Mouse (Mus musculus) kidney, adult 2 months (tissue): ENCODE measurements around the gene Rad9a. TPM values are rescaled to one million over a fixed set of nuclear protein-coding genes. Genes with fewer than 3 reads are reported as not detected.

Source experiments
- DNase-seq: peaks from one replicate; pipeline ENCODE4 v3.0.0; 2021
- H3K27ac ChIP-seq: fragments of 200-500 bp; 2 replicates; pipeline ENCODE4 v1.5.1; 2012; ENCODE audit warnings: low read depth, low read length, control low read depth, inconsistent platforms; ENCODE audit not compliant: insufficient read depth
- H3K27me3 ChIP-seq: fragments of 200-500 bp; replicated peaks from 2 replicates; pipeline ENCODE4 v1.6.1; 2012; ENCODE audit warnings: mild to moderate bottlenecking, moderate library complexity, low read length, inconsistent platforms; ENCODE audit not compliant: control insufficient read depth, insufficient read depth
- H3K36me3 ChIP-seq: fragments of 200-500 bp; 2 replicates; pipeline ENCODE4 v1.6.1; 2012; ENCODE audit warnings: mild to moderate bottlenecking, moderate library complexity, low read length, inconsistent platforms; ENCODE audit not compliant: control insufficient read depth, insufficient read depth
- H3K4me1 ChIP-seq: fragments of 200-500 bp; 2 replicates; pipeline ENCODE4 v1.6.1; 2011; ENCODE audit warnings: low read length; ENCODE audit not compliant: control insufficient read depth, insufficient read depth
- H3K4me3 ChIP-seq: fragments of 200-500 bp; 2 replicates; pipeline ENCODE4 v1.5.1; 2011; ENCODE audit warnings: mild to moderate bottlenecking, low read depth, low read length, control low read depth; ENCODE audit not compliant: insufficient read depth
- CTCF ChIP-seq: fragments of 200-500 bp; conservative IDR thresholded peaks from 2 replicates; pipeline ENCODE4 v1.5.1; 2011; ENCODE audit warnings: low read depth, mild to moderate bottlenecking, control low read depth, low read length, moderate library complexity, mixed read lengths; ENCODE audit not compliant: insufficient read depth, insufficient read length
- POLR2A ChIP-seq: fragments of 200-500 bp; IDR thresholded peaks from one replicate; pipeline ENCODE4 v1.6.1; 2011; ENCODE audit warnings: low read depth, low read length, control low read depth
- WGBS: fragments of 180-500 bp; shearing (Covaris S2); methylation state at CpG from one replicate; pipeline ENCODE4 v1.1.7; 2018; 5-methylcytosine and 5-hydroxymethylcytosine counted together
- polyA plus RNA-seq: library from polyadenylated mRNA; depleted of rRNA; stranded (reverse); fragments of >200 nt; gene quantifications from 2 replicates; pipeline ENCODE4 v1.2.3, GENCODE M21; 2012; rRNA removed

The Rad9a gene
- polyA plus RNA-seq, 1 experiment: 19.2 TPM

DNA sequence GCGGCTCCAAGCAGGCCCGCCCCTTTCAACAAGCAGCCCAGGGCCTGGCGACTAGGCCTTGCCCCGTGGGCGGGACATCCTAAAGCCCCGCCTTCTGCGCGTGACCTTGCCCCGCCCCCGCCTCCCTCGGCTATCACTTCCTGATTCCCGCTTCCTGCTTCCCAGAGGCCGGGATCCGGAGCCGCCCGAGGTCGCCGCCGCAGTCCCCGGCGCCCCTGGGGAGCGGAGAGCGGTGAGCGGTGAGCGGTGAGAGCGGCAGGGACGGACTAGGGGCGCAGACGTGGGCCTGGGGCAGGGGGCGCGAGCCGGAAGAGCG, 53.0 kb downstream of the Rad9a start, which contains the start of gene Coro1b:
Gene Coro1b (plus strand): TSS at position 129 of the 316 bp plus-strand sequence.
- no peak for TF ChIP-seq CTCF
- TF ChIP-seq POLR2A: peak; percentile 22
- Histone ChIP-seq H3K4me3 (peak within 1 kb of the TSS; percentile 95), H3K27ac (peak within 1 kb of the TSS; percentile 57), H3K4me1 (peaks cover 15% of the 10 kb centered on the region), H3K36me3 (no peaks in the 10 kb centered on the region), H3K27me3 (no peaks in the 10 kb centered on the region)
- DNase-seq: peak; percentile 98
- WGBS: 1% methylated on average over 32 of the region's 33 CpGs

GRCm38 (mm10) chr19:4147782-4148490, 53.5 kb downstream of the Rad9a start:
- H3K36me3 ChIP-seq: no peaks in the 10 kb centered on the region
- H3K27ac ChIP-seq: peak overlapping the region; percentile 57
- 44% methylated on average over 9 of the region's 9 CpGs for WGBS
- TF ChIP-seq POLR2A (no peak), CTCF (no peak)
- DNase-seq: no peak
- H3K4me1 ChIP-seq: peaks cover 15% of the 10 kb centered on the region
- H3K27me3 ChIP-seq: no peaks in the 10 kb centered on the region
- H3K4me3 ChIP-seq: peak overlapping the region; percentile 95; the same call in 1 of the 2 replicates

GRCm38 (mm10) chr19:4147022-4147405, 54.4 kb downstream of the Rad9a start:
- peak; percentile 25 for DNase-seq
- WGBS: 72% methylated on average over 3 of the region's 3 CpGs
- Histone ChIP-seq H3K36me3 (no peaks in the 10 kb centered on the region), H3K27ac (no peak overlapping the region), H3K4me3 (no peak overlapping the region), H3K27me3 (no peaks in the 10 kb centered on the region), H3K4me1 (peaks cover 15% of the 10 kb centered on the region)
- TF ChIP-seq POLR2A (no peak), CTCF (no peak)

- Histone ChIP-seq H3K4me3 (no peak overlapping the region), H3K36me3 (no peaks in the 10 kb centered on the region), H3K27ac (no peak overlapping the region), H3K4me1 (peaks cover 15% of the 10 kb centered on the region), H3K27me3 (no peaks in the 10 kb centered on the region)
- 81% methylated on average over 12 of the region's 12 CpGs for WGBS
- no peak for DNase-seq
- no peak for TF ChIP-seq POLR2A
- no peak for TF ChIP-seq CTCF
Measured at GRCm38 (mm10) chr19:4146366-4147021, 55.0 kb downstream of the Rad9a start.

DNA sequence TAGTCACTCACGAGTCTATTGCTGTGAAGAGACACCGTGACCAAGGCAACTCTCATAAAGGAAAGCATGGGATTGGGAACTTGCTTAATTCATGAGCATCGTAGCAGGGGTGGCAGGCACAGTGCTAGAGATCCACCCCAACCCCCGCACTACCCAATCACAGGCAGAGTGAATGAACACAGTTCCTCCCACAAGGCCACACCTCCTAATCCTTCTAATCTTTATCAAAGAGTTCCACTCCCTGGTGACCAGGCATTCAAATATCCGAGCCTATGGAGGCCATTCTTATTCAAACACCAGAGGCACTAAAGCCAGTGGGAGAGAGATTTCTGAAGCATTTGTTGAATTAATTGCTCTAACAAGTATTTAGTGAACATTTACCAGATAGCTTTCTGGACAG, 55.5 kb downstream of the Rad9a start:
- TF ChIP-seq POLR2A (no peak), CTCF (no peak)
- H3K27ac ChIP-seq: no peak overlapping the region
- no peak for DNase-seq
- H3K27me3 ChIP-seq: no peaks in the 10 kb centered on the region
- H3K36me3 ChIP-seq: no peaks in the 10 kb centered on the region
- peaks cover 15% of the 10 kb centered on the region for H3K4me1 ChIP-seq
- H3K4me3 ChIP-seq: no peak overlapping the region
- 97% methylated on average over 5 of the region's 5 CpGs for WGBS

Other genes starting within 250 kb of the Rad9a start
- gene Aldh3b3, start 243.0 kb downstream of the Rad9a start, polyA plus RNA-seq: 4.7 and 9.2 TPM in 2 replicates
- 2.6 and 3.9 TPM in 2 replicates for gene Aldh3b2, start 229.3 kb downstream of the Rad9a start, polyA plus RNA-seq
- gene Acy3, start 215.1 kb downstream of the Rad9a start, polyA plus RNA-seq: 1,670 and 2,218 TPM in 2 replicates
- 0.31 and 0.75 TPM in 2 replicates for gene Tbx10, start 208.9 kb downstream of the Rad9a start, polyA plus RNA-seq
- 19.9 and 20.9 TPM in 2 replicates for gene Nudt8, start 201.1 kb downstream of the Rad9a start, polyA plus RNA-seq
- gene Gm49405, start 201.0 kb downstream of the Rad9a start, polyA plus RNA-seq: 1.2 and 1.7 TPM in 2 replicates
- gene Doc2g, start 198.3 kb downstream of the Rad9a start, polyA plus RNA-seq: 5.1 and 5.5 TPM in 2 replicates
- 471 and 532 TPM in 2 replicates for gene Ndufv1, start 188.9 kb downstream of the Rad9a start, polyA plus RNA-seq
- gene Gstp1, start 163.7 kb downstream of the Rad9a start, polyA plus RNA-seq: 686 and 745 TPM in 2 replicates
- 11.5 and 36.0 TPM in 2 replicates for gene Gstp2, start 155.6 kb downstream of the Rad9a start, polyA plus RNA-seq
- gene Gstp3, start 142.1 kb downstream of the Rad9a start, polyA plus RNA-seq: 0.72 and 2.3 TPM in 2 replicates
- gene Cabp2, start 120.1 kb downstream of the Rad9a start, polyA plus RNA-seq: 0.66 and 0.92 TPM in 2 replicates
- gene Cdk2ap2, start 104.5 kb downstream of the Rad9a start, polyA plus RNA-seq: 134 and 138 TPM in 2 replicates
- gene Pitpnm1, start 101.7 kb downstream of the Rad9a start, polyA plus RNA-seq: 41.6 and 46.3 TPM in 2 replicates
- gene Aip, start 75.8 kb downstream of the Rad9a start, polyA plus RNA-seq: 80.5 and 96.2 TPM in 2 replicates
- 0.03 and 0.05 TPM in 2 replicates for gene Gpr152, start 61.9 kb downstream of the Rad9a start, polyA plus RNA-seq
- gene Cabp4, start 57.6 kb downstream of the Rad9a start, polyA plus RNA-seq: 0.12 and 0.20 TPM in 2 replicates
- gene Coro1b, start 53.0 kb downstream of the Rad9a start, polyA plus RNA-seq: 176 and 181 TPM in 2 replicates
- gene Ptprcap, start 48.1 kb downstream of the Rad9a start, polyA plus RNA-seq: 4.7 and 20.0 TPM in 2 replicates
- 41.0 and 41.8 TPM in 2 replicates for gene Rps6kb2, start 38.3 kb downstream of the Rad9a start, polyA plus RNA-seq
- 3.8 and 4.0 TPM in 2 replicates for gene Carns1, start 26.2 kb downstream of the Rad9a start, polyA plus RNA-seq
- 2.3 and 9.1 TPM in 2 replicates for gene Tbc1d10c, start 10.4 kb downstream of the Rad9a start, polyA plus RNA-seq
- gene Ppp1ca, start 9.6 kb downstream of the Rad9a start, polyA plus RNA-seq: 484 and 509 TPM in 2 replicates
- 13.6 TPM in 2 replicates for gene Clcf1, start 12.6 kb upstream of the Rad9a start, polyA plus RNA-seq
- 3.4 TPM in 1 of 2 replicates, not detected in the other for gene AC109138.7, start 12.7 kb upstream of the Rad9a start, polyA plus RNA-seq
- 96.1 and 99.8 TPM in 2 replicates for gene Pold4, start 30.2 kb upstream of the Rad9a start, polyA plus RNA-seq
- gene Ssh3, start 67.5 kb upstream of the Rad9a start, polyA plus RNA-seq: 39.0 and 61.4 TPM in 2 replicates
- 4.2 and 5.1 TPM in 2 replicates for gene Ankrd13d, start 81.5 kb upstream of the Rad9a start, polyA plus RNA-seq
- gene Grk2, start 104.6 kb upstream of the Rad9a start, polyA plus RNA-seq: 56.7 and 60.3 TPM in 2 replicates
- 74.3 and 89.5 TPM in 2 replicates for gene Kdm2a, start 196.6 kb upstream of the Rad9a start, polyA plus RNA-seq
- 35.1 and 35.6 TPM in 2 replicates for gene Rhod, start 237.8 kb upstream of the Rad9a start, polyA plus RNA-seq